Mouse (Mus musculus): ENCODE data around the gene Synpo2l. TPM values are rescaled to one million over a fixed set of nuclear protein-coding genes. Genes with fewer than 3 reads are reported as not detected.

The Synpo2l gene
- polyA plus RNA-seq, 1 experiment from 2014 or later: 1.5 TPM

DNA sequence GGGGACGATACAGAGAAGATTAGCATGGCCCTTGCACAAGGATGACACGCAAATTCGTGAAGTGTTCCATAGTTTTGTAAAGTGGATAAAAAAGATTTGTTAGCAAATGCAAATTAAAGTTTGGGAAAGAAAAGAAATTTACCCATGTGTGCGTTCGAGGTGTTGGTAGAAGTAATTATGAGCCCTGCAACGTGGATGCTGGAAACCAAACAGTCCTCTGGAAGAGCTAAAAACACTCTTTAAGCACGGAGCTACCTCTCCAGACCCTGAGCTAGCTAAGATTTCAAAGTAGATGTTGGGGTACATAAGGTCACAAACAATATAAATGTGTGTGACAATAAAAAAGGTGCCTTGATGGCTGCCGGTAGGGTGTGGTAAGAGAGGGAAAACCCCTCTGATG lies 33.4 kb upstream of the Synpo2l start:
- Histone ChIP-seq H3K4me3 (ENCODE audit: low read depth, low read length) (peak overlapping the region; percentile 94), H3K9ac (ENCODE audit: low read depth, low read length) (peak overlapping the region; percentile 95), H3K4me2 (peak overlapping the region; percentile 87), H3K27ac (ENCODE audit: low read depth, low read length) (no peak overlapping the region), H3K36me3 (ENCODE audit: control insufficient read depth, insufficient read depth, low read length) (peaks cover 13% of the 10 kb centered on the region; the same call in 1 of the 2 replicates), H3K9me3 (ENCODE audit: control insufficient read depth, low read length) (no peaks in the 10 kb centered on the region), H3K4me1 (replicated peaks; ENCODE audit: control insufficient read depth, insufficient read depth, low read length) (peaks cover 43% of the 10 kb centered on the region), H3K27me3 (replicated peaks; ENCODE audit: control insufficient read depth, insufficient read depth, low read length) (no peaks in the 10 kb centered on the region)
- ATAC-seq (replicated peaks; ENCODE audit: low FRiP score) (no peak), DNase-seq (ENCODE audit: low spot score) (no peak)
- 82% methylated on average over 8 of the region's 8 CpGs for WGBS

GRCm38 (mm10) chr14:20700362-20700761 lies 32.2 kb upstream of the Synpo2l start:
- H3K4me3 ChIP-seq (ENCODE audit: low read depth, low read length): no peak overlapping the region
- H3K9me3 ChIP-seq (ENCODE audit: control insufficient read depth, low read length): no peaks in the 10 kb centered on the region
- H3K36me3 ChIP-seq (ENCODE audit: control insufficient read depth, insufficient read depth, low read length): peaks cover 12% of the 10 kb centered on the region; the same call in 1 of the 2 replicates
- H3K27ac ChIP-seq (ENCODE audit: low read depth, low read length): no peak overlapping the region
- no peak overlapping the region for H3K9ac ChIP-seq (ENCODE audit: low read depth, low read length)
- ATAC-seq (replicated peaks; ENCODE audit: low FRiP score) (no peak), DNase-seq (ENCODE audit: low spot score) (no peak)
- H3K27me3 ChIP-seq (replicated peaks; ENCODE audit: control insufficient read depth, insufficient read depth, low read length): no peaks in the 10 kb centered on the region
- H3K4me1 ChIP-seq (replicated peaks; ENCODE audit: control insufficient read depth, insufficient read depth, low read length): peaks cover 53% of the 10 kb centered on the region
- H3K4me2 ChIP-seq: no peak overlapping the region
- 79% methylated on average over 3 of the region's 3 CpGs for WGBS

- no peak overlapping the region for H3K4me3 ChIP-seq (ENCODE audit: low read depth, low read length)
- no peak overlapping the region for H3K27ac ChIP-seq (ENCODE audit: low read depth, low read length)
- ATAC-seq (replicated peaks; ENCODE audit: low FRiP score) (no peak), DNase-seq (ENCODE audit: low spot score) (no peak)
- 60% methylated on average over 2 of the region's 2 CpGs for WGBS
- H3K9ac ChIP-seq (ENCODE audit: low read depth, low read length): no peak overlapping the region
- H3K27me3 ChIP-seq (replicated peaks; ENCODE audit: control insufficient read depth, insufficient read depth, low read length): no peaks in the 10 kb centered on the region
- H3K4me2 ChIP-seq: peak overlapping the region; percentile 16; the same call in 1 of the 2 replicates
- peaks cover 61% of the 10 kb centered on the region for H3K4me1 ChIP-seq (replicated peaks; ENCODE audit: control insufficient read depth, insufficient read depth, low read length)
- peaks cover 12% of the 10 kb centered on the region; the same call in 1 of the 2 replicates for H3K36me3 ChIP-seq (ENCODE audit: control insufficient read depth, insufficient read depth, low read length)
- no peaks in the 10 kb centered on the region for H3K9me3 ChIP-seq (ENCODE audit: control insufficient read depth, low read length)
These were observed 30.4 kb upstream of the Synpo2l start for GRCm38 (mm10) chr14:20698515-20698914.

GRCm38 (mm10) chr14:20696986-20697385 lies 28.8 kb upstream of the Synpo2l start:
- WGBS: 38% methylated on average over 1 of the region's 1 CpGs
- Histone ChIP-seq H3K4me3 (ENCODE audit: low read depth, low read length) (peak overlapping the region; percentile 25; the same call in 1 of the 2 replicates), H3K9ac (ENCODE audit: low read depth, low read length) (peak overlapping the region; percentile 10), H3K9me3 (ENCODE audit: control insufficient read depth, low read length) (no peaks in the 10 kb centered on the region), H3K4me1 (replicated peaks; ENCODE audit: control insufficient read depth, insufficient read depth, low read length) (peaks cover 61% of the 10 kb centered on the region), H3K4me2 (peak overlapping the region; percentile 74), H3K36me3 (ENCODE audit: control insufficient read depth, insufficient read depth, low read length) (peaks cover 23% of the 10 kb centered on the region), H3K27ac (ENCODE audit: low read depth, low read length) (no peak overlapping the region), H3K27me3 (replicated peaks; ENCODE audit: control insufficient read depth, insufficient read depth, low read length) (no peaks in the 10 kb centered on the region)
- DNase-seq (ENCODE audit: low spot score) (no peak), ATAC-seq (replicated peaks; ENCODE audit: low FRiP score) (no peak)

DNA sequence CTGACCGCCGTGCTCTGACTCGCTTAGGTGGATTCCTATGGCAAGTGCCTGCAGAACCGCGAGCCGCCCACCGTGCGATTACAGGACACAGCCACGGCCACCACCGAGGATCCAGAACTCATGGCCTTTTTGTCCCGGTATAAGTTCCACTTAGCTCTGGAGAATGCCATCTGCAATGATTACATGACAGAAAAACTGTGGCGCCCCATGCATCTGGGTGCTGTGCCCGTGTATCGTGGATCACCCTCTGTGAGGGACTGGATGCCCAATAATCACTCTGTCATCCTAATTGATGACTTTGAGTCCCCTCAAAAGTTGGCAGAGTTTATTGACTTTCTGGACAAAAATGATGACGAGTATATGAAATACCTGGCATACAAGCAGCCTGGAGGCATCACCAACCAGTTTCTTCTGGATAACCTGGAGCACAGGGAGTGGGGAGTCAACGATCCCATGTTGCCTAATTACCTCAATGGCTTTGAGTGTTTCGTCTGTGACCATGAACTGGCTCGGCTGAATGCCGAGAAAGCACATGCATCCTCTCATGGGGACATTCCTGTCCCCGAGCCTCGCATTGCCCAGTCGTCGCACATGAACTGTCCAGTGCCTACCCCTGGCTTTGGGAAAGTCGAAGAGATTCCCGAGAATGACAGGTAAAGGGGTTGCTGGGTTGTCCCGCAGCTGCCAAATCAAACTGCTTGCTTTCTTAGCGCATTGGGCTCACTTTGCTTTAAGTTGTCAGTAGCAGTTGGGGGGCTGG lies 27.8 kb upstream of the Synpo2l start:
- peaks cover 33% of the 10 kb centered on the region for H3K36me3 ChIP-seq (ENCODE audit: control insufficient read depth, insufficient read depth, low read length)
- H3K4me2 ChIP-seq: peak overlapping the region; percentile 74
- WGBS: 21% methylated on average over 27 of the region's 27 CpGs
- peak overlapping the region; percentile 97 for H3K27ac ChIP-seq (ENCODE audit: low read depth, low read length)
- peak overlapping the region; percentile 73 for H3K4me3 ChIP-seq (ENCODE audit: low read depth, low read length)
- no peak for ATAC-seq (replicated peaks; ENCODE audit: low FRiP score)
- H3K9ac ChIP-seq (ENCODE audit: low read depth, low read length): peak overlapping the region; percentile 89
- no peak for DNase-seq (ENCODE audit: low spot score)
- H3K27me3 ChIP-seq (replicated peaks; ENCODE audit: control insufficient read depth, insufficient read depth, low read length): no peaks in the 10 kb centered on the region
- H3K4me1 ChIP-seq (replicated peaks; ENCODE audit: control insufficient read depth, insufficient read depth, low read length): peaks cover 51% of the 10 kb centered on the region
- no peaks in the 10 kb centered on the region for H3K9me3 ChIP-seq (ENCODE audit: control insufficient read depth, low read length)

- under 1% methylated on average over 111 of the region's 111 CpGs for WGBS
- peak within 1 kb of the TSS; percentile 97 for H3K27ac ChIP-seq (ENCODE audit: low read depth, low read length)
These were observed 27.0 kb upstream of the Synpo2l start, which contains the start of gene Fut11 for GRCm38 (mm10) chr14:20694884-20695760. Gene Fut11, plus strand, starts transcription at chr14:20694968.

GRCm38 (mm10) chr14:20694185-20694883 lies 26.2 kb upstream of the Synpo2l start:
- H3K4me1 ChIP-seq (replicated peaks; ENCODE audit: control insufficient read depth, insufficient read depth, low read length): peaks cover 40% of the 10 kb centered on the region
- WGBS: 45% methylated on average over 13 of the region's 13 CpGs

More at GRCm38 (mm10) chr14:20694884-20695760, 27.0 kb upstream of the Synpo2l start, which contains the start of gene Fut11:
- H3K4me1 ChIP-seq (replicated peaks; ENCODE audit: control insufficient read depth, insufficient read depth, low read length): peaks cover 44% of the 10 kb centered on the region
- H3K4me3 ChIP-seq (ENCODE audit: low read depth, low read length): peak within 1 kb of the TSS; percentile 73
- ATAC-seq (replicated peaks; ENCODE audit: low FRiP score): peak; percentile 87
- DNase-seq (ENCODE audit: low spot score): peak; percentile 87
- H3K4me2 ChIP-seq: peak within 1 kb of the TSS; percentile 74
- H3K9ac ChIP-seq (ENCODE audit: low read depth, low read length): peak within 1 kb of the TSS; percentile 89
- peaks cover 38% of the 10 kb centered on the region for H3K36me3 ChIP-seq (ENCODE audit: control insufficient read depth, insufficient read depth, low read length)
- no peaks in the 10 kb centered on the region for H3K27me3 ChIP-seq (replicated peaks; ENCODE audit: control insufficient read depth, insufficient read depth, low read length)
- H3K9me3 ChIP-seq (ENCODE audit: control insufficient read depth, low read length): no peaks in the 10 kb centered on the region

DNA sequence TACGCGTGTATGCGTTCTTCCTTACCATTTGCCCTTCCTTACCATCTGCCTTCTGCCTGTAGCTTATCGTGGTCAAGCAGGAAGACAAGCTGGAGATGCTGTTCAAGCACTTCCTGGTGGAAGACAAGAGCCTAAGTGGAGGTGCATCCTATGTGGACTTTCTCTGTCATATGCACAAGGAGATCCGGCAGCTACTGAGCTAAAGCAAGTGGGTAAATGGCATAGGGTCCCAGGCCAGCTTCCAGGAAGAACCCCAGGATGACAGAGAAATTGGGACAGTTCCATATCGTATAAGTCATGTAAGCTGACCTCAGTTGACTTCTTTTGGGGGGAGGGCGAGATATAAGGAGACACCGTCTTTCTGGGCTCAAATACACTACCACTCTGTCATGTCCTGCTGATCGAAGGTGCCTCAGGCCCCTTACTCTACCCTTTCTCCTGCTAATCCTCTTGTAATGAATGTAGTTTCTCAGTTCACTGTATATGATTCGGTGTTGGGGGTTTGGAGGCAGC lies 25.5 kb upstream of the Synpo2l start:
- H3K9me3 ChIP-seq (ENCODE audit: control insufficient read depth, low read length): no peaks in the 10 kb centered on the region
- H3K4me3 ChIP-seq (ENCODE audit: low read depth, low read length): peak overlapping the region; percentile 73; the same call in 1 of the 2 replicates
- peaks cover 37% of the 10 kb centered on the region for H3K4me1 ChIP-seq (replicated peaks; ENCODE audit: control insufficient read depth, insufficient read depth, low read length)
- no peak for ATAC-seq (replicated peaks; ENCODE audit: low FRiP score)
- peak overlapping the region; percentile 97 for H3K27ac ChIP-seq (ENCODE audit: low read depth, low read length)
- peaks cover 52% of the 10 kb centered on the region for H3K36me3 ChIP-seq (ENCODE audit: control insufficient read depth, insufficient read depth, low read length)
- peak overlapping the region; percentile 74 for H3K4me2 ChIP-seq
- H3K27me3 ChIP-seq (replicated peaks; ENCODE audit: control insufficient read depth, insufficient read depth, low read length): no peaks in the 10 kb centered on the region
- no peak for DNase-seq (ENCODE audit: low spot score)
- H3K9ac ChIP-seq (ENCODE audit: low read depth, low read length): no peak overlapping the region
- WGBS: 75% methylated on average over 10 of the region's 10 CpGs

More at GRCm38 (mm10) chr14:20694185-20694883, 26.2 kb upstream of the Synpo2l start:
- DNase-seq (ENCODE audit: low spot score) (no peak), ATAC-seq (replicated peaks; ENCODE audit: low FRiP score) (peak; percentile 33)
- Histone ChIP-seq H3K9ac (ENCODE audit: low read depth, low read length) (peak overlapping the region; percentile 89), H3K4me3 (ENCODE audit: low read depth, low read length) (peak overlapping the region; percentile 73), H3K9me3 (ENCODE audit: control insufficient read depth, low read length) (no peaks in the 10 kb centered on the region), H3K4me2 (peak overlapping the region; percentile 74), H3K36me3 (ENCODE audit: control insufficient read depth, insufficient read depth, low read length) (peaks cover 46% of the 10 kb centered on the region), H3K27me3 (replicated peaks; ENCODE audit: control insufficient read depth, insufficient read depth, low read length) (no peaks in the 10 kb centered on the region), H3K27ac (ENCODE audit: low read depth, low read length) (peak overlapping the region; percentile 97)
